Mouse (Mus musculus) neural tube, embryonic 12.5 days (tissue): Measurements from ENCODE around the gene Plch2. TPM values are rescaled to one million over a fixed set of nuclear protein-coding genes. Genes with fewer than 3 reads are reported as not detected.

ENCODE experiments used
- ATAC-seq: fragments of 200-750 bp; cut with Nextera tagmentation; 2 replicates; pipeline ENCODE4 v1.8.0; 2017; ENCODE audit warnings: low read depth, mild to moderate bottlenecking, moderate TSS enrichment, moderate library complexity; ENCODE audit not compliant: low FRiP score
- H3K27ac ChIP-seq: fragments of 300-500 bp; sonication (generic); 2 replicates; pipeline ENCODE4 v1.5.1; 2016
- H3K27me3 ChIP-seq: fragments of 300-500 bp; sonication (generic); replicated peaks from 2 replicates; pipeline ENCODE4 v1.6.1; 2016; ENCODE audit warnings: mild to moderate bottlenecking
- H3K36me3 ChIP-seq: fragments of 300-500 bp; sonication (generic); 2 replicates; pipeline ENCODE4 v1.6.1; 2016; ENCODE audit warnings: mild to moderate bottlenecking
- H3K4me1 ChIP-seq: fragments of 300-500 bp; sonication (generic); 2 replicates; pipeline ENCODE4 v1.6.1; 2016
- H3K4me2 ChIP-seq: fragments of 300-500 bp; sonication (generic); replicated peaks from 2 replicates; pipeline ENCODE4 v1.6.1; 2016; ENCODE audit warnings: mild to moderate bottlenecking
- H3K4me3 ChIP-seq: fragments of 300-500 bp; sonication (generic); 2 replicates; pipeline ENCODE4 v1.5.1; 2016
- H3K9ac ChIP-seq: fragments of 300-500 bp; sonication (generic); 2 replicates; pipeline ENCODE4 v1.6.1; 2016; ENCODE audit warnings: mild to moderate bottlenecking
- H3K9me3 ChIP-seq: fragments of 300-500 bp; sonication (generic); 2 replicates; pipeline ENCODE4 v1.6.1; 2016; ENCODE audit warnings: mild to moderate bottlenecking
- WGBS: fragments of 180-500 bp; shearing (Covaris S2); methylation state at CpG from one replicate; pipeline ENCODE4 v1.1.7; 2016; 5-methylcytosine and 5-hydroxymethylcytosine counted together
- polyA plus RNA-seq: library from polyadenylated mRNA; unstranded; fragments of >200 nt; fragmentation: Nextera tagmentation; extraction: Ambion mirVana; gene quantifications from 2 replicates; pipeline ENCODE4 v1.2.1, GENCODE M21; 2016

Plch2 gene
- polyA plus RNA-seq, 1 experiment from 2014 or later, result 4.1 TPM

DNA sequence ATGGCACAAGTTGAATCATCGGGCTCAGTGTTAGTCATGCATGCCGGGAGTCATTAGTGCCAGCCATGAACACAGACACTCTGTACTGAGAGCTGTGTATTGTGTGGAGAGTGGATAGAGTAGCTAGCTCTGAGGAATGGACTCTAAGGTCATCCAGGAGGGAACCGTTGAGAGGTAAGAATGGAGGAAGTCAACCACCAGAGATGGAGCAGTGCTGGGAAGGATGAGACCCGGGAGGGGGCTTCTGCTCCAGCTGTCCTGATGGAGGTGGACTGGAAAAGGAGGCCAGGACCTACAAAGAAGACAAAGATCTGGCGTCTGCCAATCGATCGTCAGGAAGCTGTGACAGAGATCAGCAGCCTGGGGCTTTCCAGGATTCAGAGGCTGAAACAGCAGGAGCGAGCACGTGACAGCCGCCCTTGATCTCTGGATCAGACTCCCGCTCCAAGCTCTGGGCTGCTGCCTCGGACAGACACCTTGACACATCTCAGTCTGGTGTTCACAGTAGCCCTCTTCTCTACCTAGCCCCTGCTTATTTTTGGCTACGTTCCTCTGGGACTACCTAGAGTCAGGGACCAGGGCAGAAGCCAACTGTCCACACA lies 123.2 kb downstream of the Plch2 start:
- H3K27ac ChIP-seq, result no peak overlapping the region
- WGBS, result 63% methylated on average over 13 of the region's 13 CpGs
- no peak overlapping the region for H3K4me3 ChIP-seq
- no peaks in the 10 kb centered on the region for H3K27me3 ChIP-seq
- H3K36me3 ChIP-seq, result no peaks in the 10 kb centered on the region
- no peak for ATAC-seq
- no peak overlapping the region for H3K9ac ChIP-seq
- no peak overlapping the region for H3K4me2 ChIP-seq
- H3K9me3 ChIP-seq, result no peaks in the 10 kb centered on the region
- H3K4me1 ChIP-seq, result 0 out of 2 replicates have a peak, but pooled peaks cover 2% of the 10 kb centered on the region

Other genes starting within 250 kb of the Plch2 start
- 0.28 and 0.38 TPM in 2 replicates for gene Ttc34, start 219.3 kb downstream of the Plch2 start, polyA plus RNA-seq
- 0.23 and 0.26 TPM in 2 replicates for gene Mmel1, start 187.2 kb downstream of the Plch2 start, polyA plus RNA-seq
- gene Fam213b, start 157.6 kb downstream of the Plch2 start, polyA plus RNA-seq, result 36.1 and 40.4 TPM in 2 replicates
- gene Tnfrsf14, start 128.2 kb downstream of the Plch2 start, polyA plus RNA-seq, result 0.34 and 1.2 TPM in 2 replicates
- 396 and 412 TPM in 2 replicates for gene Hes5, start 95.9 kb downstream of the Plch2 start, polyA plus RNA-seq
- gene Pank4, start 92.7 kb downstream of the Plch2 start, polyA plus RNA-seq, result 41.2 and 46.3 TPM in 2 replicates
- 16.6 and 17.3 TPM in 2 replicates for gene Pex10, start 10.2 kb upstream of the Plch2 start, polyA plus RNA-seq
- gene Rer1, start 29.6 kb upstream of the Plch2 start, polyA plus RNA-seq, result 135 and 137 TPM in 2 replicates
- gene Morn1, start 29.8 kb upstream of the Plch2 start, polyA plus RNA-seq, result 6.0 and 6.1 TPM in 2 replicates
- 12.3 and 13.2 TPM in 2 replicates for gene Ski, start 165.8 kb upstream of the Plch2 start, polyA plus RNA-seq
- 87.5 and 89.3 TPM in 2 replicates for gene Faap20, start 193.0 kb upstream of the Plch2 start, polyA plus RNA-seq